Mouse (Mus musculus): ENCODE data around the gene Rbm8a2.
A peak's percentile ranks its signal among the peaks of the same experiment; 100 is the strongest.
"Not testable (repeated sequence)": the region's sequence is repeated elsewhere in the genome, so short reads cannot be mapped to it uniquely, and the experiment has no call there.

Gene Rbm8a2

DNA sequence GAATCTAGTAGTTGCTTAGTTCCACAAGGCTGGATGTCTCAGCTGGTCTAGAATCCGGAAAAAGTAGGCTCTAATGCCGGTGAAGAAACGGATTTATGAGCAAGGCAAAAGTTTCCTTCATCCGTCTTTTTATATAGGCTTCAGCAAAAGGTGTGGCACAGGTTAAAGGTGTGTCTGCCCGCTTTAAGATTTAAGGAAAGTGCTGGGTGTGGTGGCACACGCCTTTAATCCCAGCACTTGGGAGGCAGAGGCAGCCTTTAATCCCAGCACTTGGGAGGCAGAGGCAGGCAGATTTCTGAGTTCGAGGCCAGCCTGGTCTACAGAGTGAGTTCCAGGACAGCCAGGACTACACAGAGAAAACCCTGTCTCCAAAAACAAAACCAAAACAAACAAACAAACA is at the start of gene Rbm8a2:
Rbm8a2 (minus strand) TSS at position 101 of the 400 bp plus-strand sequence.
- DNase-seq (ENCODE audit: low read depth): not testable (repeated sequence)

GRCm38 (mm10) chr1:176028397-176028796 is 49.5 kb upstream of the Rbm8a2 start:
- no peak for DNase-seq (ENCODE audit: low read depth)

DNA sequence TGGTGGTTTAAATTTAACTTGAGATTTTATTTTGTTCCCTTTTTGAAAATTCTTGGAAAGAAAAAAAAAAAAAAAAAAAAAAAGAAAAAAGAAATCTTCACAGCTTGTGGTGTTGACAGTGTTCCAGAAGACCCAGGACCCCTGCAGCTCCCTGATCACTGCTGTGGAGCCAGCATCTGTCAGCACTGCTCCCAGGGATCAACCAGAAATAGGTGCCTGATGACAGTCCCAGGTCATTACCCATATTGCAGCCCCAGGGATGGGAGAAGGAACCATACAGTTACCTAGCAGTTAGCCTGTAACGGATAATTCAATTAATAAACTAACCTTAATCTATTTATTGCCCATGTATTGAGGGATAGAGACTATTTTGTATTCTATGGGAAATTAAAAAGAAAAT is 45.6 kb upstream of the Rbm8a2 start:
- no peak for DNase-seq (ENCODE audit: low read depth)

- no peak for DNase-seq (ENCODE audit: low read depth)
Measured at GRCm38 (mm10) chr1:176018523-176018922, 39.6 kb upstream of the Rbm8a2 start.

DNA sequence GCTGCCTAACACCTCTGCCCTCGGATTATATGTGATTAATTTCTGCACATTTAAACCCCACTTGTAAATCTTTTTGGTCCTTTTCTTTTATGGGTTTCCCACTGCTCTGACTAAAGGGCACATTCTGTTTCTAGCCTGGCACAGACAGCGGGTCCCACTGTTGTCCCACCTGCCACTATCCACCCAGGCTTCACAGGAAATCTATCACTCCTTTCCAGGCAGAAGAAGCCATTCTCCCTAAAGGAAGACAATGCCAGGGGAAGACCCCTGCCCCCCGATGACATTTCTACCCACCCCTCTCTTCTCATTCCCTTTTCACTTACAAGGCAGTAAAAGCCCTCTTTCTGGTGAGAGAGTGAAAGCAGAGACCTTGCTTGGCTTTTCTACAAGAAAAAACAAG is 37.2 kb upstream of the Rbm8a2 start:
- no peak for DNase-seq (ENCODE audit: low read depth)

DNA sequence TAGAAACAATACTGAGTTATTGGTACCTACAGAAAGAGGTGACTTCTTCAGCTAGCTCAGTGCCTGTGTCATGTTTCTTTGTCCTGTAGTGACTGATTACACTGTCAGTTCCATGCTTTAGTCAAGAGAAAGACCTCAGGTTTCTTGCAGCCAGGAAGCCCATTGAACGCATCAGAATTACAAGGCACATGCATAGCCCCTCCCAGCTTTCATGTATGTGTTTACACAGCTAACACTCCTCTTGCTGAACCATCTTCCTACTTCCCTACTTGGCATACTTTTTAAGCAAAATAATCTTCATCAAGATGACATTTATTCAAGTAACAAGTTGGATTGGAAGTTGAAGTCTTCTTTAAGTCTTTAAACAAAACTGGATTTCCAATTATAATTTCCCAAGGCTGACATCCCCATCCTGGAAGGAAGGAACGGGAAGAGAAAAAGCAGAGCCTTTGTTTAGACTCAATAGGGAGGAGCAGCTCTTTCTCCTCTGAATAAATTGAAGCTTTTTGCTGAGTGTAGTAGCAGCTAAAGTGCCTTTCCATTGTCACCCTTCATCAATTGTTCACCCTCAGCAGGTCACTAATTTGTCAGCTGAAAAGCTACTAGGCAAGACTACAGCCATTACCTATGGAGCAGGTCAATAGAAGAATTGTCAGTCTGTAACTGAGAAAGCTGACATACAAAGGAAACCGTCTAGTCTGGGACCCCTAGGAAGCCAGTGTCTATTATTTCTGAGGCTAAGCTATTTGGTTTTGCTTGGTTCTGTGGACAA is 34.8 kb upstream of the Rbm8a2 start:
- DNase-seq (ENCODE audit: low read depth): no peak

DNA sequence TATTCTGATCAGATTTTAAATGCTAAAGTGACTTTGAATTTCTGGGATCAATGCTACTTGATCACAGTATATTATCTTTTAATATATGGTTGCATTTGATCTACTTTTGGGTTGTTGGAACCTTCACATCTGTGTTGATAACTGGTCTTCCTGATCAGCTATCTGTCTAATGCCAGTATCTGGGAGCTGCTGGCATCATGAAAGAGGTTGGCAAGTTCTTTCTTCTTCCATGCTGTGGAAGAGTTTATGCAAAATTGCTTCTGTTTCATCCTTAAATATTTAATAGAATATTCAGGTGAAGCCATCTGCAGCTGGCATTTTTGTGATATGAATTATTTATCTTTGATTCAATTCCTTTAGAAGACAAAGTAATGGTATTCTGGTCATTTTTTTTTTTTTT is 32.6 kb upstream of the Rbm8a2 start:
- no peak for DNase-seq (ENCODE audit: low read depth)

DNA sequence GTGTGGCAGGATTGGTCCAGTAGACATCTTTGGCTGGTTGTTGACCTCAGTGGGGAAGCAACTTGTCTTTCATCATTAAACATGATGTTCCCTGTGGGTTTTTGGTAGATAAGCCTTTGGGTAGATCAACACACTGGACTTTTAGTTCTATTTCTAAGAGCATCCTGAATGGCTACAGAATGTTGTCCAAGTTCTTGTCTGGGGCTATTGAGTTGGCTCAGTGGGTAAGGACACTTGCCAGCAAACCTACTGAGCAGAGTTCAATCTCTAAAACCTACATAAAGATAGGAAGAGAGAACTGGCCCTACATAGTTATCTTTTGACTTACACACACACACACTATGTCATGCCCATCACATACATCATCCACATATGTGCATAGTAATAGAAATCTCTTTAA is 32.2 kb upstream of the Rbm8a2 start:
- DNase-seq (ENCODE audit: low read depth): no peak

- DNase-seq (ENCODE audit: low read depth): no peak
Measured at GRCm38 (mm10) chr1:176008411-176008810, 29.5 kb upstream of the Rbm8a2 start.

DNA sequence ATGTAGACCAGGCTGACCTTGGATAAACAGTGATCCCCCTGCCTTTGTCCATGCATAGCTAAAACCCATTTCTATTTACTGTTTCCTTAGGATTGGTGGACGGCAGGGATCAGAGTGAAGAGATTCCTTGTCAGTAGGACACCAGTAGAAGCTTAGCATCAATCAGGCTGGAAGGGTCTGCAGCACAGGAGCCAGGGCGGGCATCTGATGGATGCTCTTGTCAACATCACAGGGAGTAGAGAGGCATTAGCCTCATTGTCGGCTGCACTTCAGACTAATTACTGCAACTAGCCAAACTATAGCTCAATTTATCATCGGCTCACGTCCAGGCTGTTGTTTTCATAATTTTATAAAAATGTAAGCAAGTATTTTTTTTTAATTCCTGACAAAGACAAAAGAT is 21.7 kb upstream of the Rbm8a2 start:
- DNase-seq (ENCODE audit: low read depth): no peak

DNA sequence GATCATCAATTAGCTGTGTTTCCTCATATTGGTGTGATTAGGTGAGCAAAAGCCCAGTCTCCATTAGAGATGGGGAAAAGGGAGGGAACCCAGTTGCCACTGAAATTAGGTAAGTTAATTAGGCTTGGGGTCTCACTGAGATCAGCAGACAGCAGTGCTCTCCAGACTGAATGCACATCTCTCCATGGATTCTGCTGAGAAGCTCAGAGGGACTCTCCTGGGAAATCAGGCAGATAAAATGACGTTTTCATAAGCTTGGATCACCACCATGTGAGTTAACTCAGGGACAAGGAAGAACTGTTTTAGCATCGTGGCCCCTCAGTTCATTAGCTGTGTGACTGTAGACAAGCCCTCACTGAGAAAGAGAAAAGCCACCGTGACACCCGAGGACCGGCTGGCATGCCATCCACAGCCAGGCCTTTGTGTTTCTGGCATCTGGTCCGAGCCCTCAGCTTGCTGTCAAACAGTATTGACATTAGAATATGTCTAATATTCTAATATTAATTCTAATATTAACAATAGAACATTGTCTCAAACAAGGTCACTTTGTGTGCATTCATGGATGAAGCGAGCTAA is 18.2 kb upstream of the Rbm8a2 start:
- no peak for DNase-seq (ENCODE audit: low read depth)

- no peak for DNase-seq (ENCODE audit: low read depth)
Measured at GRCm38 (mm10) chr1:175988912-175989311, 10.0 kb upstream of the Rbm8a2 start.

DNA sequence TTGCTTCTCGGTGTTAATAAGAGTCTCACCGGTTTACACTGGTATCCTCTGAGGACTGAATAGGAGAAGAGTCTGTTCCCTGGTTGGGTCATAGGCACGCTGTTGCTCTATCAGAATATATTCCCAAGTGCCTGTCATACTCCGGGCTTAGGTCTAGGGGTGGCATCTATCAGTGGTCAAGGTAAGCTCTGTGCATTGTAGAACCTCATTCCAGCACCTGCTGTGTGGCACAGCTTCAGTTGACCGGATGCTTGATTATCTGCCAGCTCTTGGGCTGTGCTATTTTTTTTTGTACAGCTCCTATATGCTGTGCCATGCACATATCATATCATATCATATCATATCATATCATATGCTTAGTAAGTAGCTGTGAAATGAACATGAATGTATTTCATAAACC is 9.5 kb upstream of the Rbm8a2 start:
- no peak for DNase-seq (ENCODE audit: low read depth)

DNA sequence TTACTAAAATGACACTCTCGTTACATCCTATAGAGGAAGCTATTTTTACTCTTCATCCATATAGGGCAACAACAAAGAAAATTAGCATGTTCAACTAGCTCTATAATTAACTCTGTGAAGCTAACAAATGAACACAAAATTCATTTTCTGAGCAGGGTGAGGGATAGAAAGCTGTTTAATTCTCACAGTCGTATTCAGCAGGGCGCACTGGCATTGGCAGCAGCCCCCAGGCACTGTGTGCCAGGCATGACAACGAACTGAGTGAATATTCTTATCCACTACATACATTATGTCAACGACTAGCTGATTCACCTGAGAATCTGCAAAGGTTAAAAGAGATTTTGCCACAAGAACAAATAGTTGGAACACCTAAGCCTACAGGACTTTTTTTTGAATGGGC is 8.2 kb downstream of the Rbm8a2 start:
- DNase-seq (ENCODE audit: low read depth): no peak

GRCm38 (mm10) chr1:175967004-175967745 is 11.7 kb downstream of the Rbm8a2 start:
- no peak for DNase-seq (ENCODE audit: low read depth)

DNA sequence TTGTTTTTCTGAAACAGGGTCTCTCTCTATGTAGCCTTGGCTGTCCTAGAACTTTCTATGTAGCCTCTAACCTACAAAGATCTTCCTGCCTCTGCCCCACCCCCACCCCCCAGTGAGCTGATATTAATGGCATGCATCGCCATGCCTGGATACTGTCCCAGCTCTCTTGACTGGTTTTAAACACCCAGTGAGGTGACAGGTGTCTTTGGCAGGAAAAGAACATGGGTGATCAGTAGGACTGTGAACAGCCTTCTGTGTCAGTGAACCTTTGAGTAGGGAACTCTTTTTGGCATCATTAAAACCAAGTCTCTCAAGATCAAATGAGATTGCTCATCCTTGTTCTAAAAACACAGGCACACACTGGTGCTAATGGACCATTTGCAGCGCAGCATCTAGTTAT is 17.1 kb downstream of the Rbm8a2 start:
- no peak for DNase-seq (ENCODE audit: low read depth)

- DNase-seq (ENCODE audit: low read depth): no peak
Measured at GRCm38 (mm10) chr1:175950851-175951250, 28.1 kb downstream of the Rbm8a2 start.

DNA sequence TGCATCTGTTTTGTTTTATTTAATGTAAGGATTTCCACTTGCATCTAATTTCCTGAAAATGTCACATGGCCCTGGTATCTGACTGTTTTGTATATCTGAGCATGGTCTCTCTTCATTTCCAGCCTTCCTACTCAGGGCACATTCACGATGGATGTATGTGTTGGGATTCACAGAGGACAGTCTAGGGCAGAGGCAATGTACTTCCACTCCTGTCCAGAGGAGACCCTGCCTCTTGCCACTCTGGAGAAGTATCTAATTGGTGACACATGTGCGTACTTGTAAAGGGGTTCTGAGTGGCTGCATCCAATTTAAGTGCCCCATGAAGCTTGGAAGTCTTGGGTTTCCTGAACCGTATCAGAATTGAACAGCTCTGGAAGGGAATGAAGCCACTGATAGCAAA is 28.5 kb downstream of the Rbm8a2 start:
- no peak for DNase-seq (ENCODE audit: low read depth)

GRCm38 (mm10) chr1:175946718-175947315 is 32.1 kb downstream of the Rbm8a2 start:
- no peak for DNase-seq (ENCODE audit: low read depth)

DNA sequence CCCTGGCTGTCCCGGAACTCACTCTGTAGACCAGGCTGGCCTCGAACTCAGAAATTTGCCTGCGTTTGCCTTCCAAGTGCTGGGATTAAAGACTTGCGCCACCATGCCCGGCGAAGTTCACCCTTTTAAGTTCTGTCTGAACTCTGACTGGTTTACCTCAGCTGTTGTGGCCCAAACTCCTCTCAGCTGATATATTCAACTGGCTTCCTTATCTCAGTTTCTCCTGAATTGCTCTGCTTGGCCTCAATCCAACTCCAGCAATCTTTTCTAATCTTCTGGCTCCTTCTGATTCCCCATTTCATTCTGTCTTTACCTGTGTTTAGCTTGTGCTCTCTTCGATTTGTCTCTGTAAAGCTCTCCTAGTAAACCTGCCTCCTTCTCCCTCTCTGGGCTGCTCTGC is 35.7 kb downstream of the Rbm8a2 start:
- no peak for DNase-seq (ENCODE audit: low read depth)

GRCm38 (mm10) chr1:175938731-175939130 is 40.2 kb downstream of the Rbm8a2 start:
- no peak for DNase-seq (ENCODE audit: low read depth)

GRCm38 (mm10) chr1:175936282-175936737 is 42.6 kb downstream of the Rbm8a2 start:
- peak; percentile 56 for DNase-seq (ENCODE audit: low read depth)

- DNase-seq (ENCODE audit: low read depth): peak; percentile 1
Measured at GRCm38 (mm10) chr1:175931391-175931790, 47.5 kb downstream of the Rbm8a2 start.

Data from fibroblast of lung, adult 2 months (primary cell).